Mouse (Mus musculus) forebrain, embryonic 13.5 days (tissue): Measurements from ENCODE around the gene Atxn7l1. TPM values are rescaled to one million over a fixed set of nuclear protein-coding genes. Genes with fewer than 3 reads are reported as not detected.

Experiments
- ATAC-seq: fragments of 200-750 bp; cut with Nextera tagmentation; 2 replicates; pipeline ENCODE4 v1.8.0; 2017
- H3K27ac ChIP-seq: fragments of 300-500 bp; sonication (generic); 2 replicates; pipeline ENCODE4 v1.5.1; 2015; ENCODE audit warnings: inconsistent platforms, mild to moderate bottlenecking, moderate library complexity
- H3K27me3 ChIP-seq: fragments of 300-500 bp; sonication (generic); 2 replicates; pipeline ENCODE4 v1.6.1; 2015; ENCODE audit warnings: mild to moderate bottlenecking, inconsistent platforms
- H3K36me3 ChIP-seq: fragments of 300-500 bp; sonication (generic); 2 replicates; pipeline ENCODE4 v1.6.1; 2015; ENCODE audit warnings: mild to moderate bottlenecking, inconsistent platforms; ENCODE audit not compliant: poor library complexity, severe bottlenecking
- H3K4me1 ChIP-seq: fragments of 300-500 bp; sonication (generic); 2 replicates; pipeline ENCODE4 v1.6.1; 2015; ENCODE audit warnings: inconsistent platforms
- H3K4me2 ChIP-seq: fragments of 300-500 bp; sonication (generic); 2 replicates; pipeline ENCODE4 v1.6.1; 2015; ENCODE audit warnings: inconsistent platforms, mild to moderate bottlenecking, moderate library complexity
- H3K4me3 ChIP-seq: fragments of 300-500 bp; sonication (generic); 2 replicates; pipeline ENCODE4 v1.5.1; 2015; ENCODE audit warnings: mild to moderate bottlenecking, inconsistent platforms
- H3K9ac ChIP-seq: fragments of 300-500 bp; sonication (generic); 2 replicates; pipeline ENCODE4 v1.6.1; 2015; ENCODE audit warnings: mild to moderate bottlenecking, inconsistent platforms
- H3K9me3 ChIP-seq: fragments of 300-500 bp; sonication (generic); replicated peaks from 2 replicates; pipeline ENCODE4 v1.6.1; 2016; ENCODE audit warnings: inconsistent platforms
- WGBS: fragments of 180-500 bp; shearing (Covaris S2); methylation state at CpG from one replicate; pipeline ENCODE4 v1.1.7; 2015; 5-methylcytosine and 5-hydroxymethylcytosine counted together
- polyA plus RNA-seq: library from polyadenylated mRNA; unstranded; fragments of >200 nt; fragmentation: Nextera tagmentation; extraction: Ambion mirVana; gene quantifications from 2 replicates; pipeline ENCODE4 v1.2.1, GENCODE M21; 2015

The Atxn7l1 gene
- polyA plus RNA-seq, 1 experiment from 2014 or later, result 15.4 TPM

DNA sequence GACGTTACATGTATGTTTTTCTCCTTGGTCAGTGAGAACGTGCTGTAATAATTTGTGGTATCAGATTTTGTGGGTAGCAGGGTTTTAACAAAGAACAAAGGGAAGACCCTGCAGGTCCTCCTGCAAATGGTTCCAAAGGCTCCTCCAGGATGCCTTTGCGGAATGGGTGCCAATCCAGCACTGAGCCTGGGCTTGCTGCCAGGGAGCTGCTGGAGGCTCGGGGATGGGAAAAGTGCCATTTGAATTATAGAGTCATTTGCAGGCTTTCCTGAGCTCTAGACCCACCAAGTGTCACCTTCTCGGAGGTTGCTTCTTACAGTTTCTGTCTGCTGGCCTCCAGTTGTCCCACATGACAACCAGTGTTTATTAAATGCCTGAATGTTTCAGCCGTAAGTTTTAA, 213.2 kb downstream of the Atxn7l1 start:
- no peaks in the 10 kb centered on the region for H3K27me3 ChIP-seq
- peaks cover 19% of the 10 kb centered on the region; the same call in 1 of the 2 replicates for H3K36me3 ChIP-seq
- 50% methylated on average over 6 of the region's 6 CpGs for WGBS
- H3K27ac ChIP-seq, result peak overlapping the region; percentile 46
- no peak overlapping the region for H3K9ac ChIP-seq
- H3K4me2 ChIP-seq, result no peak overlapping the region
- H3K4me3 ChIP-seq, result no peak overlapping the region
- no peaks in the 10 kb centered on the region for H3K9me3 ChIP-seq
- ATAC-seq, result peak; percentile 62
- H3K4me1 ChIP-seq, result peaks cover 17% of the 10 kb centered on the region

DNA sequence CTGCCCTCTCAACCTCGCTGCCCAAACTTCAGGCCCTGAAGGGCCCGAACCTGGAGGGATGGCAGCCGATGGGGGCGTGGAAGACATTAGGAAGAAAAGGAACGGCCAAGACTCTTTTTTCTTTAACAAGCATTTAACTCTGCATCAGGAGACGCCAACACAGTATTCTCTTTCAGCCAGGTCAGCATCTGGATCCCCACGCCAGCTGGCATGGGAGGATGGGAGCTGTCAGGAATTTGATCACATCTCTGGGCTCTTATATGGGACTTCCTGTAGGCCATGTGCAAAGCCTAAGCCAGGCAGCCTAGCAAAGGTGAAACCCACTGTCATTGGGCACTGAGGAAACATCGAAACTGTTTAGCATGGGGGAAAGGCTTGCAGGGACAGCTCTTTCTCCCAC, 217.0 kb downstream of the Atxn7l1 start:
- Histone ChIP-seq H3K4me1 (peaks cover 17% of the 10 kb centered on the region), H3K27me3 (no peaks in the 10 kb centered on the region), H3K4me2 (no peak overlapping the region), H3K9ac (no peak overlapping the region), H3K36me3 (peaks cover 17% of the 10 kb centered on the region), H3K9me3 (no peaks in the 10 kb centered on the region), H3K27ac (no peak overlapping the region), H3K4me3 (no peak overlapping the region)
- WGBS, result 87% methylated on average over 8 of the region's 8 CpGs
- no peak for ATAC-seq

- ATAC-seq, result no peak
- WGBS, result 86% methylated on average over 8 of the region's 8 CpGs
These were observed 217.6 kb downstream of the Atxn7l1 start for GRCm38 (mm10) chr12:33365133-33365532.

GRCm38 (mm10) chr12:33369555-33369954, 222.1 kb downstream of the Atxn7l1 start:
- Histone ChIP-seq H3K27me3 (no peaks in the 10 kb centered on the region), H3K4me3 (no peak overlapping the region), H3K9ac (no peak overlapping the region), H3K36me3 (peaks cover 11% of the 10 kb centered on the region), H3K4me2 (no peak overlapping the region), H3K27ac (no peak overlapping the region), H3K4me1 (0 out of 2 replicates have a peak, but pooled peaks cover 2% of the 10 kb centered on the region), H3K9me3 (no peaks in the 10 kb centered on the region)
- no peak for ATAC-seq
- 88% methylated on average over 3 of the region's 3 CpGs for WGBS

More at GRCm38 (mm10) chr12:33365133-33365532, 217.6 kb downstream of the Atxn7l1 start:
- Histone ChIP-seq H3K4me2 (no peak overlapping the region), H3K9ac (no peak overlapping the region), H3K4me1 (peaks cover 14% of the 10 kb centered on the region), H3K36me3 (peaks cover 11% of the 10 kb centered on the region), H3K27ac (no peak overlapping the region), H3K27me3 (no peaks in the 10 kb centered on the region), H3K9me3 (no peaks in the 10 kb centered on the region), H3K4me3 (no peak overlapping the region)

DNA sequence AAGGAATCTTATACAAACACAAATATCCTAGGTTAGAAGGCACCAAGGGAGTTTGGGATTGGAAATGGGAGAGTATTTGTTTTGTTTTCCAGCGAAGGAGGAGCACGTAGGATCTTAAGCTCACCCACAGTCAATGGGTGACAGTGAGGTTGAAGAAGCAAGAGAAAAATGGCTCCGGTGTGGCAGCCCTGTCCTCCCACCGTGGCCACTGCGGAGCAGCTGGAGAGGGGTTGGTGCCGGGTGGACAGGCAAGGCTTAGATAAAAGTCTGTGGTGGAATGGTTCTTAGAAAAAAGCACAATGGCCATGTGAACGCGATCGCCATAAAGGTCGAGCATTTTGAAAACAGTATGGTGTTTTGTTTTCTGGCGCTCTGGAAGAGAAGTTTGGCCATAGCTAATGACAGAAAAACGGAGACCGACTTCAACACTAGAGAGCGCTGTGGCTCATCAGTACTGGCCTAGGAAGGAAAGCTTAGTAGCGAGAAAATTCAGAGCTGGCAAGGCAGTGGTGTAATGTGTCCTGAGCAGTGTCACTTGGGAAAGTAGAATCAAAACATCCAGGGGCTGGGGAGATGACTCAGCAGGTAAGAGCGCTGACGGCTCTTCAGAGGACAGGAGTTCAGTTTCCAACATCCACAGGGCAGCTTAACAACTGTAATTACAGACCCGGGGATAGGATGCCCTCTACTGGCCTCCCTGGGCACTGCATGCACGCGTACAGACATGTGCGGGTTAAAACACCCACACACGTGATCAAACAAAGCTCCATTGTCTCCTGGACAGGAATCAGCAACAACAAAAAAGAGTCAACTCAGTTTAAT, 232.3 kb downstream of the Atxn7l1 start:
- H3K4me2 ChIP-seq, result peak overlapping the region; percentile 47
- peak; percentile 83 for ATAC-seq
- no peak overlapping the region for H3K9ac ChIP-seq
- WGBS, result 17% methylated on average over 22 of the region's 22 CpGs
- H3K27me3 ChIP-seq, result 0 out of 2 replicates have a peak, but pooled peaks cover 3% of the 10 kb centered on the region
- H3K4me3 ChIP-seq, result no peak overlapping the region
- H3K27ac ChIP-seq, result no peak overlapping the region
- 0 out of 2 replicates have a peak, but pooled peaks cover 8% of the 10 kb centered on the region for H3K4me1 ChIP-seq
- no peaks in the 10 kb centered on the region for H3K36me3 ChIP-seq
- H3K9me3 ChIP-seq, result no peaks in the 10 kb centered on the region

DNA sequence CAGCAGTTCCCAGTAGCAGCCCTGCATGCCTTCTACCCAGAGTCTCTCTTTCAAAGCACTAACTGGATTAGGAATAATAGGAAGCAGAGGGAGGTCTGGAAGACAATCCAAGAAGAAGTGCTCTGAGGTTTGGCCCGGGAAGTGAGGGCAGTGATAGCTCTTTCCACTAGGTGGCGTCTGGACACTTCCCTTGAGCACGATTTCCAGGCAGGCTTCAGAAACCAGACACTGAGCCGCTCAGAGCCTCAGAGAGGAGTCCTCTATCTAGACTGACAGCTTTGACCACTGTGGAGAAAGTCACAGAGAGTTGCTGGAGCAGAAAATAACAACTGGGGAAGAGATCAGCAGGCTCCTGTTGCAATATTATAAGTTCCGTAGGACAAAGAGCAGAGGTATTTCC, 241.3 kb downstream of the Atxn7l1 start:
- no peak overlapping the region for H3K27ac ChIP-seq
- 5% methylated on average over 5 of the region's 5 CpGs for WGBS
- peak; percentile 84 for ATAC-seq

DNA sequence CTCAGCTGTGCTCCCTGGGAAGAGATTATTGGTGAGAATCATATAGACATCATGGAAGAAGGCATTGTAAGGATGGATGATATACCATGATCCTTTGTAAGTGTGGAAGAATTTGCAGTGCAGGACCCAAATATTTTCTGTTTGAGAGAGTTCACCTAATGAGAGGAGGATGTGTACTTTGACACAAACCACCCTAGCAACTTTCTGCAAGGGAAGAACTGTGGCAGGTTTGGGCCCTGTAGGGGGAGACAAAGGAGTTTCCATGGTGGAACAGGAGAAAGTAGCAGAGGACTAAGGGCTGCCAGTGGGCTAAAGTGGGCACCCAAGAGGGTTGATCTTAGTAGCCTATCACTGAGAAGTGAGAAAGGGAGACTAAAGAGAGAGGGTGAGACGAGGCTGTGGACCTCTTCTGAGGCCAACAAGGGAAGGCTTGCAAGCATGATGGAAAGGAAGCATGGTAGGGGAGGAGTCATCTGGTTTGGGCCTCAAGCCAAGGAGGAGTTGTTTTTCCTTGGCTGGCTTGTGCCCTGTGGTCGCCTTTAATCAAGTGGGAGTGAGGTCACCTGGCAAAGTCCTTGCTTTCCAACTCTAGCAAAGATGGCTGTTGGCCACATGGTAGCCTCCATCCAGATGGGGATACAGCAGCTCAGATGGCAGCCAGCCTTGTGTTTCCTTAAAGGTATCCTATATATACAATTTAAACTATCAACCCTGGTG, 243.5 kb downstream of the Atxn7l1 start:
- WGBS, result 71% methylated on average over 2 of the region's 2 CpGs
- ATAC-seq, result no peak

More for the DNA sequence above, 241.3 kb downstream of the Atxn7l1 start:
- H3K9me3 ChIP-seq, result no peaks in the 10 kb centered on the region
- H3K9ac ChIP-seq, result no peak overlapping the region
- no peaks in the 10 kb centered on the region for H3K36me3 ChIP-seq
- peaks cover 20% of the 10 kb centered on the region for H3K27me3 ChIP-seq
- no peak overlapping the region for H3K4me3 ChIP-seq
- no peak overlapping the region for H3K4me2 ChIP-seq
- no peaks in the 10 kb centered on the region for H3K4me1 ChIP-seq

DNA sequence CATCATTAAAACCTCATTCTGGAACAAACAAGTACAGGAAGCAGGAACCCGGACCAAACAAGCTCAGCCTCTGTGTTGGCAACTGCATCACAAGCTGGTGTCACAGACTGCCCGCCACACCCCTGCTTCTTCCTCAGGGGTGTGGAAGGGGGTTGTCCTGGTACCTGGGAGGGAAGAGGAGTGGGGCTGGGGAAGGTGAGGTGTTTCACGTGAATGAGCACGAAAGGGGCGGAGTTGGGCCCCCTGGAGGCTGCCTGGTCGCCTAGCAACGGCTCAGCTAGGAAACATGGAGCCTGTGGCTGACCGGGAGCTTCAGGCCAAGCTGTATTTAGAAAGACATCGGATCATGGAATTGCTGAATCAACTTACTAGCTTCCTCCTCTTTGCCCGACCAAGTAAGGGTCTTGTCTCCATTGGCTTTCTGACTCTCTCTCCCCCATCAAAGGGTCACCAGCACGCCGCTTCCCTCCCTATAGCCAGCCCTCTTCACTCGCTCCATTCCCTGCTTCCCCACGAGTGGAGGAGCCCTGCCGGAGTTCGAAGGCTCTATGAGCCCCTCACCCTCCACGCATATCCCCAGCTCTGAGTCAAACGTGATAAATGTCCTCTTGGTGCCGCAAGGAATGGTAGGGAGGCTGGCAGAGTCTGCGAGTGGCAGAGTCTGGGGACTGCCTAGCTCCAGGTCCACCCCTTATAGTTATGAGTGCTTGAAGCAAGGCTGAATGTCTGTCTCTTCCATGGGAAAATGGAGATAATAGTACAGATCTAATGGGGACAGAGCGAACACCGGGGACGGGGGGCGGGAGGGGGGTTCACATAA, 247.5 kb downstream of the Atxn7l1 start, which contains the start of gene Efcab10:
Gene Efcab10, plus strand, starts transcription at position 51 of the 820 bp plus-strand sequence.
- Histone ChIP-seq H3K36me3 (no peaks in the 10 kb centered on the region), H3K4me2 (peak within 1 kb of the TSS; percentile 65), H3K4me3 (peak within 1 kb of the TSS; percentile 36), H3K4me1 (peaks cover 13% of the 10 kb centered on the region), H3K27ac (peak within 1 kb of the TSS; percentile 14; the same call in 1 of the 2 replicates), H3K9ac (peak within 1 kb of the TSS; percentile 56), H3K9me3 (no peaks in the 10 kb centered on the region), H3K27me3 (no peaks in the 10 kb centered on the region)
- WGBS, result 6% methylated on average over 24 of the region's 24 CpGs
- peak; percentile 74 for ATAC-seq

More for the DNA sequence above, 243.5 kb downstream of the Atxn7l1 start:
- peaks cover 14% of the 10 kb centered on the region for H3K27me3 ChIP-seq
- H3K36me3 ChIP-seq, result no peaks in the 10 kb centered on the region
- H3K4me1 ChIP-seq, result peaks cover 13% of the 10 kb centered on the region
- no peak overlapping the region for H3K27ac ChIP-seq
- H3K9me3 ChIP-seq, result no peaks in the 10 kb centered on the region
- H3K9ac ChIP-seq, result no peak overlapping the region
- no peak overlapping the region for H3K4me2 ChIP-seq
- H3K4me3 ChIP-seq, result no peak overlapping the region

- Histone ChIP-seq H3K4me3 (no peak overlapping the region), H3K27ac (no peak overlapping the region), H3K36me3 (no peaks in the 10 kb centered on the region), H3K4me1 (no peaks in the 10 kb centered on the region), H3K9me3 (no peaks in the 10 kb centered on the region), H3K9ac (no peak overlapping the region), H3K27me3 (no peaks in the 10 kb centered on the region), H3K4me2 (no peak overlapping the region)
- WGBS, result 71% methylated on average over 7 of the region's 7 CpGs
- no peak for ATAC-seq
These were observed 255.8 kb downstream of the Atxn7l1 start for GRCm38 (mm10) chr12:33403265-33403693.

DNA sequence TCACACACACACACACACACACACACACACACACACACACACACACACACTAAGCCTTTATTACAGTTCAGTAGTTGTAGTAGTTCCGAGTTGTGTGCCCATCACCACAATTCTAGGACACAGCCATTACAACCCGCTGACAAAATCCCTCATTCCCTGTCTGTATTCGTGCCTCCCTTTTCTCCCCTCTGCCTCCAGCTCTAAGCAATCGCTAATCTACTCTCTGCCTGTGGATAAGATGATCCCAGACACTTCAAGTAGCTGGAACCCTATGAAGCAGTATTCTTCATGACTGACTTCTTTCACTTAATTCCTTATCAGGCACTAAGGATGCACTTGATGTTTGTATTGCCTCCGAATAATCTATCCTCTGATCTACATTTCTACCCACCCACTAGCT, 257.5 kb downstream of the Atxn7l1 start:
- Histone ChIP-seq H3K36me3 (no peaks in the 10 kb centered on the region), H3K4me3 (no peak overlapping the region), H3K9me3 (no peaks in the 10 kb centered on the region), H3K27me3 (no peaks in the 10 kb centered on the region), H3K27ac (no peak overlapping the region), H3K9ac (no peak overlapping the region), H3K4me1 (no peaks in the 10 kb centered on the region), H3K4me2 (no peak overlapping the region)
- WGBS, result 44% methylated on average over 5 of the region's 5 CpGs
- no peak for ATAC-seq

DNA sequence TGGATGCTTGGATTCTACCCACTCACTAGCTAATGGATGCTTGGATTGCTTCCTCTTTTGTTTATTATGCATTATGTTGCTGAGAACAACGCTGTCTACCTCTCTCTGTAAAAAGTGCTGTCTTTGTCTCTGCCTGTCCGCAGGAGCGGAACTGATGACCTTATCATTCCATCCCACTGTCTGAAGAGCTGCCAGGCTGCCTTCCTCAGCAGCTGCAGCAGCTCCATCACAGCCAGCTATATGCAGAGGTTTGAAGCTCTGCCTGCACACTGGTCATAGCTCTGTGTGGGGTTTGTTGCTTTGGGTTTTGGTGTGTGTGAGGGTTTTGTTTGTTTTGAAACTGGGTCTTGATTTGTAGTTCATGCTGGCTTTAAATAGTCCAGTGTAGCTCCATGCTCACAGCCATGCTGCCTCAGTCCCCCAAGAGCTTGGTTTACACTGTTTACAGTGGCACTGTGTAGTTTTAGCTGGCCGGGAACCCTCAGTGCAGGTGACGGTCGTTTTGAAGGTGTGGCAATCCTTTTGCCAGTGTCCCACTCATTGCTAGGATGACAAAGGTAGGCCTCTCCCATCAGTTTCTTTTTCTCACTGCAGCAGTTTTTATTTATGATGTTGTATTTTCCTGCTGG, 258.0 kb downstream of the Atxn7l1 start:
- Histone ChIP-seq H3K9ac (no peak overlapping the region), H3K4me2 (no peak overlapping the region), H3K9me3 (no peaks in the 10 kb centered on the region), H3K27me3 (no peaks in the 10 kb centered on the region), H3K4me1 (no peaks in the 10 kb centered on the region), H3K36me3 (no peaks in the 10 kb centered on the region), H3K27ac (no peak overlapping the region), H3K4me3 (no peak overlapping the region)
- ATAC-seq, result no peak
- 39% methylated on average over 6 of the region's 6 CpGs for WGBS
